Mouse (Mus musculus) myocyte (in vitro differentiated cells): ENCODE results near the gene Dtnb. TPM values are rescaled to one million over a fixed set of nuclear protein-coding genes. Genes with fewer than 3 reads are reported as not detected.
A peak's percentile ranks its signal among the peaks of the same experiment; 100 is the strongest.

ENCODE experiments used
- H3K27me3 ChIP-seq: one replicate; pipeline ENCODE4 v1.6.1; 2011; ENCODE audit not compliant: control insufficient read depth, insufficient read depth, insufficient read length
- H3K36me3 ChIP-seq: one replicate; pipeline ENCODE4 v1.6.1; 2011; ENCODE audit not compliant: control insufficient read depth, insufficient read depth
- H3K4me2 ChIP-seq: one replicate; pipeline ENCODE4 v1.6.1; 2011; ENCODE audit warnings: low read depth, control low read depth
- H3K4me3 ChIP-seq: one replicate; pipeline ENCODE4 v1.5.1; 2011; ENCODE audit warnings: mild to moderate bottlenecking, control low read depth, moderate library complexity
- H3K79me2 ChIP-seq: one replicate; pipeline ENCODE4 v1.6.1; 2011; ENCODE audit not compliant: control insufficient read depth, insufficient read depth
- H3ac ChIP-seq: one replicate; pipeline ENCODE4 v1.6.1; 2011; ENCODE audit not compliant: control insufficient read depth, insufficient read length
- CEBPB ChIP-seq: IDR thresholded peaks from 2 replicates; pipeline ENCODE4 v1.6.1; 2011; ENCODE audit warnings: mild to moderate bottlenecking, moderate library complexity; ENCODE audit not compliant: poor library complexity, insufficient read depth, severe bottlenecking
- E2F4 ChIP-seq: IDR thresholded peaks from one replicate; pipeline ENCODE4 v1.6.1; 2011; ENCODE audit warnings: mild to moderate bottlenecking, control low read depth, moderate library complexity; ENCODE audit not compliant: insufficient read depth
- MAX ChIP-seq: IDR thresholded peaks from one replicate; pipeline ENCODE4 v1.6.1; 2011; ENCODE audit warnings: low read depth, mild to moderate bottlenecking, control low read depth
- MYOD1 ChIP-seq, 3 experiments: IDR thresholded peaks; one replicate each; pipeline ENCODE4 v1.6.1; 2011; ENCODE audit warnings: control low read depth in 2 of 3, low read depth in 2 of 3, mild to moderate bottlenecking in 2 of 3, moderate library complexity in 1 of 3; ENCODE audit not compliant: insufficient read length in 2 of 3, control insufficient read depth in 1 of 3
- MYOG ChIP-seq, 3 experiments: IDR thresholded peaks; one replicate each; pipeline ENCODE4 v1.6.1; 2011; ENCODE audit warnings: control low read depth in 2 of 3, low read depth in 2 of 3, mild to moderate bottlenecking in 2 of 3; ENCODE audit not compliant: insufficient read length in 2 of 3, control insufficient read depth in 1 of 3, insufficient read depth in 1 of 3
- POLR2A ChIP-seq: IDR thresholded peaks from one replicate; pipeline ENCODE4 v1.6.1; 2011; ENCODE audit warnings: low read depth, mild to moderate bottlenecking, control low read depth, moderate library complexity; ENCODE audit not compliant: insufficient read length
- POLR2AphosphoS2 ChIP-seq: IDR thresholded peaks from one replicate; pipeline ENCODE4 v1.6.1; 2011; ENCODE audit warnings: low read depth, control low read depth; ENCODE audit not compliant: insufficient read length
- REST ChIP-seq: IDR thresholded peaks from one replicate; pipeline ENCODE4 v1.6.1; 2011; ENCODE audit warnings: mild to moderate bottlenecking, control low read depth, moderate library complexity; ENCODE audit not compliant: insufficient read depth, insufficient read length
- SRF ChIP-seq: IDR thresholded peaks from one replicate; pipeline ENCODE4 v1.6.1; 2011; ENCODE audit warnings: low read depth; ENCODE audit not compliant: control insufficient read depth, insufficient read length
- TCF12 ChIP-seq: IDR thresholded peaks from one replicate; pipeline ENCODE4 v1.6.1; 2011; ENCODE audit warnings: mild to moderate bottlenecking, control low read depth; ENCODE audit not compliant: poor library complexity, insufficient read depth, severe bottlenecking
- TCF3 ChIP-seq: IDR thresholded peaks from one replicate; pipeline ENCODE4 v1.6.1; 2011; ENCODE audit warnings: low read depth, control low read depth; ENCODE audit not compliant: insufficient read length
- USF1 ChIP-seq: IDR thresholded peaks from one replicate; pipeline ENCODE4 v1.6.1; 2011; ENCODE audit warnings: low read depth, mild to moderate bottlenecking, control low read depth, moderate library complexity
- polyA plus RNA-seq: library from polyadenylated mRNA; unstranded; fragments of >200 nt; fragmentation: generic; extraction: Trizol; gene quantifications from one replicate; pipeline ENCODE4 v1.2.1, GENCODE M21; 2012; ENCODE audit warnings: missing spikeins

Gene Dtnb
- polyA plus RNA-seq, 1 experiment = 5.5 TPM

GRCm38 (mm10) chr12:3591595-3591994 is 19.4 kb downstream of the Dtnb start:
- Histone ChIP-seq H3K36me3 (no peaks in the 10 kb centered on the region), H3K4me3 (no peak overlapping the region), H3K79me2 (no peaks in the 10 kb centered on the region), H3K4me2 (no peak overlapping the region), H3ac (no peak overlapping the region), H3K27me3 (no peaks in the 10 kb centered on the region)
- TF ChIP-seq TCF12 (no peak), MAX (no peak), TCF3 (no peak), E2F4 (no peak), MYOD1 (IDR thresholded peaks at IDR 0.05; ENCODE audit: control insufficient read depth in 1 of 3, insufficient read length in 2 of 3, low read depth in 2 of 3) (no peak), USF1 (no peak)

- no peak overlapping the region for H3ac ChIP-seq
- no peaks in the 10 kb centered on the region for H3K27me3 ChIP-seq
- TF ChIP-seq MYOG (IDR thresholded peaks at IDR 0.05; ENCODE audit: control insufficient read depth in 1 of 3, insufficient read depth in 1 of 3, insufficient read length in 2 of 3, low read depth in 2 of 3) (no peak), USF1 (no peak), SRF (no peak), E2F4 (no peak), POLR2AphosphoS2 (no peak), POLR2A (no peak), MAX (no peak)
- H3K4me2 ChIP-seq = no peak overlapping the region
- no peaks in the 10 kb centered on the region for H3K79me2 ChIP-seq
- no peak overlapping the region for H3K4me3 ChIP-seq
- H3K36me3 ChIP-seq = no peaks in the 10 kb centered on the region
Observed at GRCm38 (mm10) chr12:3602786-3603185, 30.6 kb downstream of the Dtnb start.

- Histone ChIP-seq H3ac (no peak overlapping the region), H3K4me3 (no peak overlapping the region), H3K27me3 (no peaks in the 10 kb centered on the region), H3K4me2 (no peak overlapping the region), H3K36me3 (no peaks in the 10 kb centered on the region), H3K79me2 (no peaks in the 10 kb centered on the region)
- no peak for TF ChIP-seq MYOD1 (IDR thresholded peaks at IDR 0.05; ENCODE audit: control insufficient read depth in 1 of 3, insufficient read length in 2 of 3, low read depth in 2 of 3)
- no peak for TF ChIP-seq MYOG (IDR thresholded peaks at IDR 0.05; ENCODE audit: control insufficient read depth in 1 of 3, insufficient read depth in 1 of 3, insufficient read length in 2 of 3, low read depth in 2 of 3)
- TF ChIP-seq USF1 = no peak
- TF ChIP-seq TCF3 = no peak
- no peak for TF ChIP-seq REST
- TF ChIP-seq MAX = no peak
- no peak for TF ChIP-seq SRF
- TF ChIP-seq POLR2A = no peak
- TF ChIP-seq TCF12 = no peak
- no peak for TF ChIP-seq E2F4
- TF ChIP-seq POLR2AphosphoS2 = no peak
- TF ChIP-seq CEBPB = no peak
Observed at GRCm38 (mm10) chr12:3606202-3606601, 34.0 kb downstream of the Dtnb start.

GRCm38 (mm10) chr12:3609747-3610146 is 37.6 kb downstream of the Dtnb start:
- Histone ChIP-seq H3K27me3 (no peaks in the 10 kb centered on the region), H3K4me2 (no peak overlapping the region), H3ac (no peak overlapping the region), H3K79me2 (no peaks in the 10 kb centered on the region), H3K4me3 (no peak overlapping the region), H3K36me3 (no peaks in the 10 kb centered on the region)
- no peak for TF ChIP-seq MYOD1 (IDR thresholded peaks at IDR 0.05; ENCODE audit: control insufficient read depth in 1 of 3, insufficient read length in 2 of 3, low read depth in 2 of 3)
- TF ChIP-seq TCF12 = no peak
- no peak for TF ChIP-seq USF1
- TF ChIP-seq MAX = no peak
- no peak for TF ChIP-seq POLR2A
- no peak for TF ChIP-seq POLR2AphosphoS2
- no peak for TF ChIP-seq TCF3
- no peak for TF ChIP-seq MYOG (IDR thresholded peaks at IDR 0.05; ENCODE audit: control insufficient read depth in 1 of 3, insufficient read depth in 1 of 3, insufficient read length in 2 of 3, low read depth in 2 of 3)
- TF ChIP-seq REST = no peak
- no peak for TF ChIP-seq SRF

GRCm38 (mm10) chr12:3611871-3612270 is 39.7 kb downstream of the Dtnb start:
- H3K79me2 ChIP-seq = no peaks in the 10 kb centered on the region
- H3K27me3 ChIP-seq = no peaks in the 10 kb centered on the region
- peak overlapping the region; percentile 21 for H3K4me2 ChIP-seq
- no peaks in the 10 kb centered on the region for H3K36me3 ChIP-seq
- H3K4me3 ChIP-seq = no peak overlapping the region
- TF ChIP-seq USF1 (no peak), TCF3 (no peak), CEBPB (no peak), MYOG (IDR thresholded peaks at IDR 0.05; ENCODE audit: control insufficient read depth in 1 of 3, insufficient read depth in 1 of 3, insufficient read length in 2 of 3, low read depth in 2 of 3) (no peak), TCF12 (no peak), MAX (no peak), REST (no peak), E2F4 (no peak), MYOD1 (IDR thresholded peaks at IDR 0.05; ENCODE audit: control insufficient read depth in 1 of 3, insufficient read length in 2 of 3, low read depth in 2 of 3) (no peak), SRF (no peak)
- H3ac ChIP-seq = no peak overlapping the region
